Mouse (Mus musculus) ovary, postnatal 14 days (tissue): ENCODE measurements at regions not wholly inside any gene's neighbourhood (a gene's known extent, or its start where the extent isn't known, plus 50 kb on each side); places are given as distances from the start of the nearest gene placed in this dataset.
"Not testable (repeated sequence)": the region's sequence is repeated elsewhere in the genome, so short reads cannot be mapped to it uniquely, and the experiment has no call there.

Experiments used
- DNase-seq: peaks from one replicate; pipeline ENCODE4 v3.0.0; 2022; ENCODE audit warnings: low spot score

GRCm38 (mm10) chr17:29430401-29430800, 60.2 kb upstream of the Pim1 start:
- no peak for DNase-seq

DNA sequence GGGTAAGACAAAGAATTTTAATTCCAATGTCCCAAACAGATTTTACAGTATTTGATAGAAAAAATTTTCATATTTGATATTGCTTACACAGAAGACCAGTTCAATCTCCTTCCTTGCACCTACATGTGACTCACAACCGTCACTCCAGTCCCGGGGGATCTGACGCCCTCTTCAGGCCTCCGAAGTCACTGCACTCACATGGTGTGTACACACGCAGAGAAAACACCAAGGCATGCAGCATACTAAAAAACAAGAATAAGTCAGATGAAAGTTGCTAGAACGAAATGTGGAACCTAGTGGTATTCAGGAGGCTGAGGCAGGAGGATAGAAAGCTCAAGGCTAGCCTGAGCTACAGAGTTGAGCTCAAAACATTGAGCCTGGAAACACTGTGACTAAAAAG, 59.7 kb upstream of the Pim1 start:
- no peak for DNase-seq

- DNase-seq = no peak
Observed at GRCm38 (mm10) chr17:29431553-29432297, 58.8 kb upstream of the Pim1 start.

DNA sequence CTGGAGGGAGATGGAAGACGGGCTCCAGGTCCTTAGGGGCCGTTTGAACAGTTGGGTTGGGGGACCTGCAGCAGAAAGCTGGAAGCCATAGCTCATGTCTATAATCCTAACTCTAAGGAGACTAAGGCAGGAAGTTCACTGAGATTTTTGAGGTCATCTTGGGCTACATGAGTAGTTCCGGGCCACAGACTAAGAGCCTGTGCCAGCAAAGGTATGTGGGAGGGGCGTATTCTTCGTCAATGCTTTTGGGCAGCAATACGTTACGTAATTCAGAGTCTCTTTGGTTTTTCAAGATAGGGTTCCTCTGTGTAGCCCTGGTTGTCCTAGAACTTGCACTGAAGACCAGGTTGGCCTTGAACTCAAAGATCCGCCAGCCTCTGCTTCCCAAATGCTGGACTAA, 57.9 kb upstream of the Pim1 start:
- DNase-seq = no peak

- DNase-seq = no peak
Observed at GRCm38 (mm10) chr17:29433370-29433769, 57.2 kb upstream of the Pim1 start.

DNA sequence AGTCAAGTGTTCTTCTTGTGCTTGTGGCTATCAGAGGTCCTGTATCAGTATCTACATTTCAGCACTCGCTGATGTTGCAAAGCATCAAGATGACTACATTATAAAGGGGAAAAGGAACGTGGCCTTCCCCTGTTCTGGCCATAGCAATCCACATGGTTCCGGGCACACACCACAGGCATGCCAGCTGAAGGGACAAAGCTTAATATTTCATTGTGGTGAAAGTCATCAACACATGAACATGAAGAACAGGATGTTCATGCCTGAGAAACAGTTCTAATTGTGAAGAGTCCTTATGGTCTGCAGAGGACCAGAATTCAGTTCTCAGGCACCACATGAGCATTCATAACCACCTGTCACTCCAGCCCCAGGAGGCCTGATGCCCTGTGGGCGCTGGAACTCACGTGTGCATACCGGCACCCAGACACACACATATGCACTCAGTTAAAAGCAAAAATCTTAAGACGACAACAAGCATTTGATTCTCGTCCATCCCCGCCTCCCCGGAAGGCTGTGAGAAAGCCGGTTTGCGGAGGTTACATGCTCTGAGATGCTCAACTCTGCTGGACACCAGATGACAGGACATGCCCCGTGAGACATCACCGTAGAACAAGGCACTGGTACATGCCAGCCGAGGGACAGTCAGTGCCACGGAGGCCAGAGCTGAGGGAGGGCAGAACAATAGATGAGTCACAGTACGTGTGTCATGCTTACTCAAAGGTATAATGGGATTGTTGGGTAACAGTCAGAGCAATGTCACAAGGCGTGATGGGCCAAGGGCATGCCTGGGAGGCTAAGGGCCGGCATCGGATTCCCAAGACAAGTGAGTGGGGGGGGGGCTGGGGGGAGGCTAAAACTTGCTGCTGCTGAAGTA, 56.2 kb upstream of the Pim1 start:
- no peak for DNase-seq

- no peak for DNase-seq
Observed at GRCm38 (mm10) chr17:29435345-29436006, 55.1 kb upstream of the Pim1 start.

- DNase-seq = not testable (repeated sequence)
Observed at GRCm38 (mm10) chr17:29436484-29436870, 54.1 kb upstream of the Pim1 start.

DNA sequence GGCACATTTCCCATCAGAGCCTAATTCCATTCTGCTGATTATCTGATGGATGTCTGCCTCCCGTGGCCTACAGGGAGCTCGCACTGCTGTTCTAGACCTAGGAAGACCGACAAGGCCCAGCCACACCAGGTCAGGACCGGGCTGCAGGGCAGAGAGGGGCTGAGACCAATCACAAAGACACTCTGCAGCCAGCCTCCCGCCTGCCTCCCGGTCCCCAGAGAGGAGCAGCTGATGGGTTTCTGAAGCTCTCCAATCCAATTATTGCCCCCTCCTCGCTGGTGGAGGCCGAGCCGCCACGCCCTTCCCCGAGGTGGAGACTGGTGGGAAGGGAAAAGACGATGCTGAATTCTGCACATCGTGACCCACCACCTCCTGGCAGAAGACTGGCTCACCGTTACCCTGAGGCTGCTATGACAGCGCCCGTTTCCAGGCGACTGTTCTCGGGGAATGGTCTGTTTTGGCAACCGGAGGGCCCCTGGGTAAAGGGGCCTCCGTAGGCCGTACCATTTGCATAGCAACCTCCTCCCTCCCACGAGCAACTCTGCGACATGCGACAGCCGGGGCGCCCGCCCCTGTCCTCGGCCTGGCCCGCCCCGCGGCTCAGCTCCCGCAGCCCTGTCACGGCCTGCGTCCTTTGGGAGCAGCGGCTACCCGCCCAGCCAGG, 53.5 kb upstream of the Pim1 start:
- DNase-seq = no peak

GRCm38 (mm10) chr17:29437535-29438324, 52.8 kb upstream of the Pim1 start:
- DNase-seq = no peak

DNA sequence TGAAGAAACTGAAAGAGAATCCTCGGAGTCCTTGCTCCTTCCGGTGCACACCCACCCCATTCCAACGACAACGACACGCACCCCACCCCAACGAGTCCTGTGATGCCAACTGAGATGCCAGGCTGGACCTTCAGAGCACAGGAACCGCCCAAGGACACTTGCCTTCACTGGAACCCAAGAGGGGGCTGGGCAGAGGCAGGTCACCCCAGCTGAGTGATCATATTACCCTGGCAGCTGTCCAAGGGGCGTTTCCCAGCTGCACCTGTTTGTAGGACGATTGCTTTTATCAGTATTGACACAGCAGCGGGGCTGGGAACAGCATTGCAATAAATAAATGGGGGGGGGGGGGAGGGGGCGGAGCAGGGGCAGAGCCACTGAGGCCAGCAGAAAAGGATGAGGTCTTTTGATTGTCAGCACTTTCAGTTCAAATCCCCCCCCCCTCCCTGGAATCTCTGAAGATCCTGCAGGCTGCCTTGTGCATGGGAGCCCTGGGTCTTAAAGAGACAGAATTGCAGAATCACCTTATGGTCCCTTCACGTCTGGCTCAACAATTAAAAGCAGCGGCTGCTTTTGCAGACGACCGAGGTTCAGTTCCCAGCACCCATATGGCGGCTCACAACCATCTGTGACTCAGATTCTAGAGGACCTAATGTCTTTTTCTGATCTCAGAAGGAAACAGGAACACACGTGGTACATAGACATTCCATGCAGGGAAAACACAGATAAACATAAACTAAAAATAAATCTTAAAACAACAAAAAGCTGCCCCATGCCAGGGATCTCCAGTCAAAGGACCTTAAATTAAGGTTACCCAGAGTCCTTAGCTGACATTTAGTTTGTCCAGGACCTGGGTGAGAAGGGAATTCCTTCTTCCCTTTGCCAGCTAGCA, 52.0 kb upstream of the Pim1 start:
- peak; percentile 51 for DNase-seq

GRCm38 (mm10) chr17:29439992-29440391, 50.6 kb upstream of the Pim1 start:
- no peak for DNase-seq

- DNase-seq = no peak
Observed at GRCm38 (mm10) chr17:29440490-29440889, 50.1 kb upstream of the Pim1 start.
